Comparison of ENCODE assay signal across 10 mouse cellular contexts in the genomic region with DNA sequence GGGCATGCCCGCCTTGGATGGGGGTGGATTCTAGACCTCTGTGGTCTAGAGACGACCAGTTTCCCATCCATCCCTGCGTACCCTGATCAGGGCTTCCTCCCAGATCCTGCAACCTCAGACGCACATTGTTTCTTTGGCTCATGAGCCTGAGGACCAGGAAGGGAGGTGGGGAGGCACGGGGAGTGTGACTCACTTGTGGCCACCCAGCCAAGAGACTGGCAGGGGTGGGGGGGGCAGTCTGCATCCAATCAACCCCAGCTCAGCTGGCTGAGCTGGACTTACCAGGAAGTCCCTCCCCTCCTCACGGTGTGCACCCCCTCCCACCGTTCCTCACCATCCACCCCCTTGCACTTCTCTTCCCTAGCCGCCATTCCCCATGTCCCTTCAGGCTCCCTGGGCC. TPM values are rescaled to one million over a fixed set of nuclear protein-coding genes. Genes with fewer than 3 reads are reported as not detected.
DNase-seq lines count a peak whose midpoint lies in the region; ATAC-seq and TF ChIP-seq lines count a peak whose summit lies in the region.
"Had no signal": no experiment of that assay in that cellular context is flagged by ENCODE, and none has a peak within 500 bp of the region (broad histone marks: within the 10 kb centered on the region; RNA-seq: fewer than 3 reads in every experiment).

No protein-coding gene starts in this region.

- H3K36me3 ChIP-seq in forebrain, postnatal 0 days (ENCODE audit: insufficient read depth) = no peaks in the 10 kb centered on the region
- no peaks in the 10 kb centered on the region for H3K36me3 ChIP-seq in limb, embryonic 14.5 days (ENCODE audit: control insufficient read depth, insufficient read depth, low read length)
- H3K36me3 ChIP-seq: midbrain, embryonic 12.5 days had no signal

- intact Hi-C loops in left cerebral cortex, postnatal 4 days (cut with DNase I) = no loop called here
- intact Hi-C loops in gastrocnemius, postnatal 36 days (cut with DNase I) = no loop called here

- no peak overlapping the region for H3K4me3 ChIP-seq in forebrain, postnatal 0 days (ENCODE audit: low read depth, low read length)
- no peak overlapping the region for H3K4me3 ChIP-seq in limb, embryonic 14.5 days (replicated peaks; ENCODE audit: low read length)
- H3K4me3 ChIP-seq: midbrain, embryonic 12.5 days had no signal

- peaks cover 15% of the 10 kb centered on the region; the same call in 1 of the 2 replicates for H3K4me1 ChIP-seq in forebrain, postnatal 0 days (ENCODE audit: insufficient read depth)
- H3K4me1 ChIP-seq in limb, embryonic 14.5 days (ENCODE audit: control insufficient read depth, insufficient read depth, low read length) = peaks cover 13% of the 10 kb centered on the region; the same call in 1 of the 2 replicates

- TF ChIP-seq CTCF in forebrain, postnatal 0 days (IDR thresholded peaks at IDR 0.05; ENCODE audit: low read depth) = no peak

- 14% methylated on average over 8 of the region's 8 CpGs for WGBS in forebrain, postnatal 0 days
- WGBS in limb, embryonic 14.5 days = 16% methylated on average over 8 of the region's 8 CpGs

- no peaks in the 10 kb centered on the region for H3K9me3 ChIP-seq in forebrain, postnatal 0 days (ENCODE audit: low read length)
- no peaks in the 10 kb centered on the region for H3K9me3 ChIP-seq in limb, embryonic 14.5 days (ENCODE audit: control insufficient read depth, low read length)
- H3K9me3 ChIP-seq: midbrain, embryonic 12.5 days had no signal

- H3K27ac ChIP-seq in forebrain, postnatal 0 days (ENCODE audit: low read depth, low read length) = peak overlapping the region; percentile 92
- H3K27ac ChIP-seq in limb, embryonic 14.5 days (replicated peaks; ENCODE audit: low read depth, low read length) = no peak overlapping the region

- H3K9ac ChIP-seq in forebrain, postnatal 0 days = peak overlapping the region; percentile 43
- H3K9ac ChIP-seq in limb, embryonic 14.5 days (ENCODE audit: low read depth, low read length, severe bottlenecking) = peak overlapping the region; percentile 31; the same call in 1 of the 2 replicates
- H3K9ac ChIP-seq: midbrain, embryonic 12.5 days had no signal

- H3K27me3 ChIP-seq in forebrain, postnatal 0 days (ENCODE audit: insufficient read depth, low read length) = no peaks in the 10 kb centered on the region
- H3K27me3 ChIP-seq in limb, embryonic 14.5 days (ENCODE audit: control insufficient read depth, insufficient read depth, low read length) = no peaks in the 10 kb centered on the region

- TF ChIP-seq POLR2A in limb, embryonic 14.5 days (IDR thresholded peaks at IDR 0.05; ENCODE audit: borderline replicate concordance, extremely low read depth, insufficient read depth, insufficient read length) = no peak

- peak; percentile 21 for ATAC-seq in forebrain, postnatal 0 days
- ATAC-seq in limb, embryonic 14.5 days (ENCODE audit: low FRiP score, low read depth) = no peak
- ATAC-seq in megakaryocyte, adult 5-6 weeks (ENCODE audit: poor library complexity, severe bottlenecking) = no peak

- peak; percentile 28 for DNase-seq in embryo, embryonic 10 days (ENCODE audit: low spot score)
- no peak for DNase-seq in embryo, embryonic 10.5 days (ENCODE audit: low spot score)
- peak; percentile 57 for DNase-seq in ES-CJ7 (ENCODE audit: low read depth, low spot score)
- peak; percentile 58 for DNase-seq in forebrain, postnatal 0 days
- no peak for DNase-seq in limb, embryonic 14.5 days (ENCODE audit: low spot score)
- DNase-seq in left cerebral cortex, postnatal 4 days = no peak
- no peak for DNase-seq in gastrocnemius, postnatal 36 days

- peak overlapping the region; percentile 41 for H3K4me2 ChIP-seq in forebrain, postnatal 0 days (ENCODE audit: low read depth)
- no peak overlapping the region for H3K4me2 ChIP-seq in limb, embryonic 14.5 days (replicated peaks; ENCODE audit: low read depth, low read length, severe bottlenecking)
- H3K4me2 ChIP-seq: midbrain, embryonic 12.5 days had no signal

RNA-seq across cellular contexts. Expression of a gene that starts 16.5 kb away (rescaled TPM):
- total RNA-seq in forebrain, postnatal 0 days (2014; rRNA removed) = 69.0 and 85.8 TPM in 2 replicates
- 13.9 and 17.4 TPM in 2 replicates for polyA plus RNA-seq in forebrain, postnatal 0 days (2015; fragmentation: Nextera tagmentation; extraction: Ambion mirVana)
- polyA plus RNA-seq in limb, embryonic 14.5 days (2012; rRNA removed) = 37.9 and 47.7 TPM in 2 replicates
- polyA plus RNA-seq in limb, embryonic 14.5 days (2014; fragmentation: Nextera tagmentation; extraction: Ambion mirVana) = 22.4 and 24.1 TPM in 2 replicates
- 0.36 and 0.56 TPM in 2 replicates for total RNA-seq in megakaryocyte, adult 5-6 weeks (2015)
- 0.04 and 0.99 TPM in 2 replicates for total RNA-seq in megakaryocyte, adult 5-6 weeks (2017)
- 100 to 1,000 TPM; 138 to 140 TPM for total RNA-seq in left cerebral cortex, postnatal 4 days (2021)
- total RNA-seq in gastrocnemius, postnatal 36 days (2021) = 10 to 100 TPM; 14.2 to 17.2 TPM
- total RNA-seq: CH12.LX had no signal

Comparison
In these comparisons a context has a peak if more than half of its experiments do, and no peak if none do; other contexts are left out.
1. DNase-seq: peak in embryo, embryonic 10 days (single experiment), ES-CJ7 (single experiment) and forebrain, postnatal 0 days (single experiment); none in embryo, embryonic 10.5 days (single experiment), limb, embryonic 14.5 days (single experiment), left cerebral cortex, postnatal 4 days (single experiment) and gastrocnemius, postnatal 36 days (0 of 2).
2. RNA of a gene that starts 16.5 kb away (total RNA-seq): 138 to 140 TPM in left cerebral cortex, postnatal 4 days, 69.0 to 85.8 TPM in forebrain, postnatal 0 days and 14.2 to 17.2 TPM in gastrocnemius, postnatal 36 days; 0.04 to 0.99 TPM in megakaryocyte, adult 5-6 weeks; every median in the first group is over 4 times any median in the second.